Mouse (Mus musculus): ENCODE results near the gene Kcnab1. TPM values are rescaled to one million over a fixed set of nuclear protein-coding genes. Genes with fewer than 3 reads are reported as not detected.

The Kcnab1 gene
- polyA plus RNA-seq, 1 experiment = 0.05 TPM

GRCm38 (mm10) chr3:65337835-65338464 is 228.8 kb downstream of the Kcnab1 start:
- H3K4me1 ChIP-seq (ENCODE audit: control insufficient read depth, insufficient read depth, insufficient read length, low read length) = no peaks in the 10 kb centered on the region
- H3K4me3 ChIP-seq (ENCODE audit: low read depth, low read length) = no peak overlapping the region
- no peak overlapping the region for H3K27ac ChIP-seq (ENCODE audit: insufficient read depth, low read depth, low read length)
- WGBS = 77% methylated on average over 10 of the region's 10 CpGs
- no peak for TF ChIP-seq CTCF (IDR thresholded peaks at IDR 0.05; ENCODE audit: extremely low read depth, insufficient read length, insufficient replicate concordance, low read depth, low read length)
- no peak for TF ChIP-seq POLR2A (IDR thresholded peaks at IDR 0.05; ENCODE audit: low read depth, low read length)
- no peaks in the 10 kb centered on the region for H3K27me3 ChIP-seq (ENCODE audit: control insufficient read depth, insufficient read depth, low read length)
- H3K36me3 ChIP-seq (ENCODE audit: control insufficient read depth, insufficient read depth, low read length) = no peaks in the 10 kb centered on the region

- Histone ChIP-seq H3K4me3 (ENCODE audit: low read depth, low read length) (no peak overlapping the region), H3K27ac (ENCODE audit: insufficient read depth, low read depth, low read length) (no peak overlapping the region), H3K36me3 (ENCODE audit: control insufficient read depth, insufficient read depth, low read length) (no peaks in the 10 kb centered on the region), H3K4me1 (ENCODE audit: control insufficient read depth, insufficient read depth, insufficient read length, low read length) (no peaks in the 10 kb centered on the region), H3K27me3 (ENCODE audit: control insufficient read depth, insufficient read depth, low read length) (no peaks in the 10 kb centered on the region)
- TF ChIP-seq CTCF (IDR thresholded peaks at IDR 0.05; ENCODE audit: extremely low read depth, insufficient read length, insufficient replicate concordance, low read depth, low read length) (no peak), POLR2A (IDR thresholded peaks at IDR 0.05; ENCODE audit: low read depth, low read length) (no peak)
- WGBS = 82% methylated on average over 5 of the region's 5 CpGs
Observed at GRCm38 (mm10) chr3:65340173-65340951, 231.2 kb downstream of the Kcnab1 start.

GRCm38 (mm10) chr3:65346176-65346575 is 237.0 kb downstream of the Kcnab1 start:
- H3K4me1 ChIP-seq (ENCODE audit: control insufficient read depth, insufficient read depth, insufficient read length, low read length) = no peaks in the 10 kb centered on the region
- no peak overlapping the region for H3K27ac ChIP-seq (ENCODE audit: insufficient read depth, low read depth, low read length)
- 30% methylated on average over 1 of the region's 1 CpGs for WGBS
- H3K36me3 ChIP-seq (ENCODE audit: control insufficient read depth, insufficient read depth, low read length) = no peaks in the 10 kb centered on the region
- no peaks in the 10 kb centered on the region for H3K27me3 ChIP-seq (ENCODE audit: control insufficient read depth, insufficient read depth, low read length)
- no peak overlapping the region for H3K4me3 ChIP-seq (ENCODE audit: low read depth, low read length)
- TF ChIP-seq POLR2A (IDR thresholded peaks at IDR 0.05; ENCODE audit: low read depth, low read length) (no peak), CTCF (IDR thresholded peaks at IDR 0.05; ENCODE audit: extremely low read depth, insufficient read length, insufficient replicate concordance, low read depth, low read length) (no peak)

- 34% methylated on average over 4 of the region's 4 CpGs for WGBS
Observed at GRCm38 (mm10) chr3:65352278-65353127, 243.3 kb downstream of the Kcnab1 start.

GRCm38 (mm10) chr3:65353263-65354037 is 244.3 kb downstream of the Kcnab1 start:
- TF ChIP-seq POLR2A (IDR thresholded peaks at IDR 0.05; ENCODE audit: low read depth, low read length) = no peak
- no peak for TF ChIP-seq CTCF (IDR thresholded peaks at IDR 0.05; ENCODE audit: extremely low read depth, insufficient read length, insufficient replicate concordance, low read depth, low read length)
- WGBS = 69% methylated on average over 10 of the region's 10 CpGs
- Histone ChIP-seq H3K4me3 (ENCODE audit: low read depth, low read length) (no peak overlapping the region), H3K4me1 (ENCODE audit: control insufficient read depth, insufficient read depth, insufficient read length, low read length) (no peaks in the 10 kb centered on the region), H3K27me3 (ENCODE audit: control insufficient read depth, insufficient read depth, low read length) (no peaks in the 10 kb centered on the region), H3K27ac (ENCODE audit: insufficient read depth, low read depth, low read length) (no peak overlapping the region), H3K36me3 (ENCODE audit: control insufficient read depth, insufficient read depth, low read length) (no peaks in the 10 kb centered on the region)

More at GRCm38 (mm10) chr3:65352278-65353127, 243.3 kb downstream of the Kcnab1 start:
- Histone ChIP-seq H3K36me3 (ENCODE audit: control insufficient read depth, insufficient read depth, low read length) (no peaks in the 10 kb centered on the region), H3K27me3 (ENCODE audit: control insufficient read depth, insufficient read depth, low read length) (no peaks in the 10 kb centered on the region), H3K27ac (ENCODE audit: insufficient read depth, low read depth, low read length) (no peak overlapping the region), H3K4me1 (ENCODE audit: control insufficient read depth, insufficient read depth, insufficient read length, low read length) (no peaks in the 10 kb centered on the region), H3K4me3 (ENCODE audit: low read depth, low read length) (no peak overlapping the region)
- 0 out of 2 replicates have a peak, but pooled peaks have one; percentile 25 for TF ChIP-seq CTCF (IDR thresholded peaks at IDR 0.05; ENCODE audit: extremely low read depth, insufficient read length, insufficient replicate concordance, low read depth, low read length)
- no peak for TF ChIP-seq POLR2A (IDR thresholded peaks at IDR 0.05; ENCODE audit: low read depth, low read length)

- Histone ChIP-seq H3K4me3 (ENCODE audit: low read depth, low read length) (no peak overlapping the region), H3K27ac (ENCODE audit: insufficient read depth, low read depth, low read length) (no peak overlapping the region), H3K36me3 (ENCODE audit: control insufficient read depth, insufficient read depth, low read length) (no peaks in the 10 kb centered on the region), H3K27me3 (ENCODE audit: control insufficient read depth, insufficient read depth, low read length) (no peaks in the 10 kb centered on the region), H3K4me1 (ENCODE audit: control insufficient read depth, insufficient read depth, insufficient read length, low read length) (no peaks in the 10 kb centered on the region)
- no peak for TF ChIP-seq CTCF (IDR thresholded peaks at IDR 0.05; ENCODE audit: extremely low read depth, insufficient read length, insufficient replicate concordance, low read depth, low read length)
- TF ChIP-seq POLR2A (IDR thresholded peaks at IDR 0.05; ENCODE audit: low read depth, low read length) = no peak
- 50% methylated on average over 6 of the region's 6 CpGs for WGBS
Observed at GRCm38 (mm10) chr3:65355479-65355878, 246.3 kb downstream of the Kcnab1 start.
